Mouse (Mus musculus) liver, adult (tissue): Measurements from ENCODE around the gene Mylk2.

ENCODE experiments used
- GATA4 ChIP-seq: IDR thresholded peaks from 2 replicates; pipeline ENCODE4 v1.6.1; 2014; ENCODE audit warnings: mild to moderate bottlenecking, low read length; ENCODE audit not compliant: insufficient replicate concordance

The Mylk2 gene

DNA sequence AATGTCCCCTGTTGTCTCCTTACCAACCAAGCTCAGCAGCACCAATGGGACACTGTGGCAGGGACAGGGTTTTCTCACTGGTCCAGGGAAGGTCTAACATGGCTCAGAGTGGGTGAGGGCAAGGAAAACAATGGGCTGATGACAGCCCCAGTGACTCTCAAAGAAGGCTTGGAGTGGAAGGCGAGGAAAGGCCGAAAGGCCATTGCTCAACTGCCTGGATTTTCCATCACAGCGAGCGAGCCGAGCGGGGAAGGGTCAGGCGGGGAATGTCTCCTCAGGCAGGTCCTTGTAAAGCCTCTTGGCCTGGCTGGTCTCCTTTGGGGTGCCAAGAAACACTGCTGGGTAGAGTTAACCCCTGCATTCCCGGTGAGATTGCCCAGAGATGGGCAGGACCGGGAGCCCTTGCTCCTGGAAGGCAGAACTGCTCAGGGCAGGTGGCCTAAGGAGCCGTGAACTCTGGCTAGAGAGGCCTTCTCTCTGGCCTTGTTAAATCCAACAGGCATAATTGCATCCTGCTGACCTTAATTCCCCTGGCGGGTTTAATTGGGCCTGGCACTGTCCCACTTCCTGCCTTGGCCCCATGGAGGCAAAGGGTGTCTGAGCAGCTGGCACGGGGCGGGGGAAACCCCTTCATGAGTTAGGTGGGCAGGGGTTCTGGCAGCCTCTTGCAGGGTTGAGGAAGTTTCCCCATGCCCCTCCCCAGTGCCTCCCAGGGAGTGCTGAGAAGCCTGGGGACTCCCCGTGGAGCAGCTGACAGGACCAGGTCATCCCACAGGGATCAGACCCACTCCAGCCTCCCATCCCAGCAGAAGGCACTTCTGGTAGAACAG, 3.8 kb upstream of the Mylk2 start:
- no peak for TF ChIP-seq GATA4

DNA sequence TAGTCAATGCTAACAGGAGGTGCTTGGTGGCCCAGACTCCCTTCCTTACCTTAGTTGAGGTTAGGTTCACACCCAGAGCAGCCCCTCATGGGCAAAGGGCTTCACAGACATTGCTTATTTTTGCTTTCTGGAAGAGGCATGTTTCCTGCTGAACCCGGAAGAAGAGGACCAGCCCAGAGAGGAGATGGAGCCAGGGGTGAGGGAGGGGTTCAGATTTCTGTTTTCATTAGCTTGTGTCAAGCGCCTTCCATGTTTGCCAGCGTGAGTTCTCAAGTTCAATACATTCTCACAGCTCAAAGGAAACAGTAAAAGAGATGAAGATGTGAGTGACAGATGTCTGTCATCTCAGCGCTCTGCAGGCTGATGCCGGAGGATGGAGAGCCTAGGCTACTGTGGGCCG, 1.3 kb upstream of the Mylk2 start:
- no peak for TF ChIP-seq GATA4

DNA sequence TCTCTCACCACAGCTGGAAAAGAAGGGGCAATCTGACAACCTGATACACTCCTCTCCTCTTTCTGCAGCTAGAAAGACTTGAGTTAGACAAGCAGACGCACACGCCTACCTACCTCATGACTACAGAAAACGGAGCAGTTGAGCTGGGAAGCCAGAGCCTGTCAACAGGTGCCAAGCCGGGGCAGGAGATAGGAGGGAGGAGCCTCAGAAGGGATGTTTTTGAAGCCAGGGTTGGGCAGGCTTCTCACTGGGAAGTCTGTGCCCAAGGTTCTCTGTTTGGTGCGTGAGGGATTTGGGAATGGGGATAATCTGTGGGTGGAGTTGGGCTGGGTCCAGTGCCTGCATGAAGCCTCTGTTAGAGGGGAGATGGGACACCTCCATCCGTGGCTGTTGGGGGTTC, 280 bp downstream of the Mylk2 start:
- TF ChIP-seq GATA4: no peak

DNA sequence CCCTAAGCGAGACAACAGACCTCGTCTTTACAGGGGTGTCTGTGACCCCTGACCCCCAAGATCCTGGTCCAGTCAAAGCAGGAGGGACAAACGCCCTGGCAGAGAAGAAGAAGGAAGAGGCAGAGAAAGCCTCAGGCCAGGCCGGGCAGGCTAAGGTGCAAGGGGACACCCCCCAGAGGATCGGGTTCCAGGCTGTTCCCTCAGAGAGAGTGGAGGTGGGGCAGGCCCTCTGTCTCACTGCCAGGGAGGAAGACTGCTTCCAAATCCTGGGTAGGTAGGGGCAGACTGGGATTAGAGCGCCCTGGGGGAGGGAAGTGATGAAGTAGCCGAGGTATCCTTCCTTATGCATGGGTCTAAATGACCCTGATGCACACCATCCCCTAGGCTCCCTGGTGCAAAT, 2.3 kb downstream of the Mylk2 start:
- no peak for TF ChIP-seq GATA4

DNA sequence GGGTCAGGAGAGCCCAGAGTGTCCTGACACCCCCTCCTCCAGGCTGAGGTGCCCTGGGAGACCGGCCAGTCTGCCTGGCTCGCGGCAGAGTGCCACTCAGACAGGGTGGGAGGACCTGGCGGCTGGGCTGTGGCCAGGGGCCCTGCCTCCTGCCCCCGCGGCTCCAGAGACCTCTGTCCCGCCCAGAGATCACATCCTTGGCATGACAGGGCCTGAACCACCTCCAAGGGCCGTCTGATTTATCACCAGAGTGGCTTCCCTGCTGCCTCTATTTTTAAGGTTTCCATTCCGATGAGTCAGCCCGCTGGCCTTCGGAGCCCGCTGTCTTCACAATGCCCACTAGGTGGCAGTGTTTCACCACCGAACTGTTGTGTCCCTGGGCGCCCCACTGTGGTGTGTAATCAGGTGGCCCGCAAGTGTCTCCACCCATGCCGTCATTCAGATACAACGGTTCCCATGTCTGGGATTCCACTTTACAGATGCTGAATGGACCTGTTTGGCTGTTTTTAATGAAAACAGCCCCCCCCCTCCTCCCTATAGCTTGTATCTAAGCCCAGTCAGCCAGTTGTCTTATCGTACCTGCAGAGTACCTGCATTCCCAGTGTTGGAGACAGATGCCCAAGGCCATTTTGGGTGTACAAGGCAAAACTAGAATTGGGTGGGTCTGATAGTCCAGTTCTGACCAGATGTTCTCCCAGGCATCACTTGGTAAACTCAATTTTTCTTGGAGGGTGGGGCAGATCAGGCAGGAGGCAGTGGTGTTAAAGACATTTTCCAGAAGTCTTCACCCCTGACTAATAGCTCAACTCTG, 3.4 kb downstream of the Mylk2 start:
- TF ChIP-seq GATA4: no peak

DNA sequence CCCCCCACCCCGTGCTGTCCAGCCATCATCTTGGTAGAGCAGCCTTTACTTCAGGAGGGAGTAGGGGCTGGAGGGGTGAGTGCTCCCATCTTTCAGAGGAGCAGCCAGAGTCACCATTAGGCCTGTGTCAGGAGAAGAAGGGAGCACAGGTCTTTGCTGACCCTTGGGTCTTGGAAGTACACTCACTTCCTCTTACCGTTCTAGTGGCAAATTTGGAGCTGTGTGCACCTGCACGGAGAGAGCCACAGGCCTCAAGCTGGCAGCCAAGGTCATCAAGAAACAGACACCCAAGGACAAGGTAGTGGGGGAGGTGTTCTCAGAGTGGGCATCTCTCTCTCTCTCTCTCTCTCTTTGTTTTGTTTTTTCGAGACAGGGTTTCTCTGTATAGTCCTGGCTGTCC, 4.3 kb downstream of the Mylk2 start:
- no peak for TF ChIP-seq GATA4

DNA sequence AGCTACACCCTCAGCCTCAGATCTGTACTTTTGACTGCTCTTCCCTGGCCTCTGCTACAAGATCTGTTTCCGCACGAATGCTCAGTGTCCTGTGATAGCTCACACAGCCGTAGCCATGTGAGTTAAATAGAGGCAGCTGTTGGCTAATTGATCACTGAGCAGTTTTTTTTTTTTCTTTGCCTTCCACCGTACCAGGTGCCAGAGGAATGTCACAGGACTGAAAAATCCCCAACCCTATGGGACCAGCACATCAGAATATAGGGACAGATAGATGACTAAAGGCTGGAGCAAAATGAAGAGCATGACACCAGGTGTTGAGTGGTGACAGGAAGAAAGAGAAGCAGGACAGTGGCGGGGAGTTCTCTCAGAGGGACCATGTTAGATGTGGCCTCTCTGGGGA, 5.0 kb downstream of the Mylk2 start:
- no peak for TF ChIP-seq GATA4

DNA sequence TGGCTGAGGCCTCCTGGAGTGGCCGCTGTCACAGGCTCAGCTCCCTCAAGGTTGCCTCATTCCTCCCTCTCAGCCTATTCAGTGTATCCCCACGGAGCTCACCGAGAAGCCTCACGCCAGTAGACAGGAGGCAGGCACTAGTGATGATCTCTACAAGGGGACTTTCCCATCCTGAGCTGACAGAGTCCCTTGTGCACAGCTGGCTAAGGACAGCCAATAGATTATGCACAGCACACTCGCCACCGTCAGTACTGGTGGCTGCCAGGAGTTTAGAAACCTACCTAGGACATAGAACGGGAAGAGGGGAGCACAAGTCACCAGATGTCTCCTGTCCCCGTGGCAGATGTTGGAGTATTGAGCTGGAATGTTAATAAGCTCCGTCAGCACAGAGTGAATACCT, 6.5 kb downstream of the Mylk2 start:
- no peak for TF ChIP-seq GATA4

DNA sequence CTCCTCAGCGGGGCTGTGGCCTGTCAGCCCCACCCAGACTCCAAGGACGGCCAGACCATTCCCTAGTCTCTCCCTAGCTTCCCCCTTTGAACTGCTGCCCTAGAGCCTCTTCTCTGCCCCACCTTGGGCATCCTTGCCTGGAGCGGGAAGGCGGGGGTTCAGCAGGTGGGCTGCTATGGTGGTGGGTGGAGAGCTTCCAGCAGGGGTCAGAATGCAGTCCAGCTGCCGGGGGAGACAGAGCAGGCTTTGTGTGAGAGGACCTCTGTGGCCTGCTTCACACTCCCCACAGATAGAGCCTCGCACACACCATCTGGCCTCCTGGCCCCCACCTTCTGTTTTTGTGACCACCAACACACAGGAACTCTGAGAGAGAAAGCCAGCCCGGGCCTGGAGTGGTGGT, 11.2 kb downstream of the Mylk2 start:
- no peak for TF ChIP-seq GATA4

DNA sequence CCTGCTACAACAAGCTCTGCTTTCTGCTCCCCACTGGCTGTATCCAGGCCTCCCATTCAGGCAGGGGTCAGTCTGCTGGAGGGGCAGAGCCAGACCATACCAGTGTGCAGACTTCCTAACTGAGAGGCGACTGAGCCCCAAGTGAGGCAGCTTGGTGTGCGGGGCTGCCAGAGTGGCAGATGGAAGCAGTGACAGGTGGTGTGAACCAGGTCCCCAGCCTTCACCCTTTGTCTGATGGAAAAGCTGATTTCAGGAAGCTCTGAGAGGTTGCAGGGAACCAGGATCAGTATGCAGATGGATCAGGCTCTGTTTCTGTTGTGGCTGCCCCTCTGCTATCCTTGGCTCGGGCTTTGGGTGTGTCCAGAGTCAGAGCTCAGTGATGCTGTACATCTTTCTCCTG, 12.5 kb downstream of the Mylk2 start:
- no peak for TF ChIP-seq GATA4

DNA sequence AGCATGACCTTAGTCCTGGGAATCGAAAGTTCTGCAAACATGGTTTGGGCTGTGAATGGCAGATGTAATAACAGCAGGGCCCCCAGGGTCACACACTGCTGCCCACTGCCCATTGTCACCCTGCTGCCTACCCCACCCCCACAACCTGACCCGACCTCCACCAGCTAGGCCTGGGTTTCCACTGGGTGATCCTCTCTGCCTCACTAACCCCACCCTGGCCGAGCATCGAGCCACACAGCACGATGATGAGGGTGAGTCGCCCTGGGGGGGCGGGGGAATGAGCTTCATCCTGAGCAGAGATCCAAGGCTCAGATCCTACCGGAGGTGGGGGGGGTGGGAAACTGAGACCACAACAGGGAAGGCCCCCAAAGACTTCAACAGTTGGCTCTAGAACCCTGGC, 13.0 kb downstream of the Mylk2 start:
- TF ChIP-seq GATA4: no peak

DNA sequence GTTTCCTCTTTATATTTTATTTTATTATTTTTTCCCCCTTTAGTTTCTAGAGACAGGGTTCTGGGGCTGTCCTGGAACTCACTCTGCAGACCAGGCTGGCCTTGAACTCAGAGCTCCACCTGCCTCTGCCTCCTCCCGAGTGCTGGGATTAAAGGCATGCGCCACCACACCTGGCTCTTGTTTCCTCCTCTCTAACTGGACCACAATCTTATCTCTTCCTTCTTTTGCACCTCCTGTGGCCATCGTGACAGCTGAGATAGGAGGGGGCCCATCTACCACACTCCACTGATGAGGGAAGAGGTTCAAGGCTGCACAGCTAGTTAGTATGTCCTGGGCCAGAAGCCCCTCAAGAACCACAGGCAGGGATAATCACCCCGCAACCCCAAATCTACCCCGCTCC, 13.4 kb downstream of the Mylk2 start:
- TF ChIP-seq GATA4: no peak

DNA sequence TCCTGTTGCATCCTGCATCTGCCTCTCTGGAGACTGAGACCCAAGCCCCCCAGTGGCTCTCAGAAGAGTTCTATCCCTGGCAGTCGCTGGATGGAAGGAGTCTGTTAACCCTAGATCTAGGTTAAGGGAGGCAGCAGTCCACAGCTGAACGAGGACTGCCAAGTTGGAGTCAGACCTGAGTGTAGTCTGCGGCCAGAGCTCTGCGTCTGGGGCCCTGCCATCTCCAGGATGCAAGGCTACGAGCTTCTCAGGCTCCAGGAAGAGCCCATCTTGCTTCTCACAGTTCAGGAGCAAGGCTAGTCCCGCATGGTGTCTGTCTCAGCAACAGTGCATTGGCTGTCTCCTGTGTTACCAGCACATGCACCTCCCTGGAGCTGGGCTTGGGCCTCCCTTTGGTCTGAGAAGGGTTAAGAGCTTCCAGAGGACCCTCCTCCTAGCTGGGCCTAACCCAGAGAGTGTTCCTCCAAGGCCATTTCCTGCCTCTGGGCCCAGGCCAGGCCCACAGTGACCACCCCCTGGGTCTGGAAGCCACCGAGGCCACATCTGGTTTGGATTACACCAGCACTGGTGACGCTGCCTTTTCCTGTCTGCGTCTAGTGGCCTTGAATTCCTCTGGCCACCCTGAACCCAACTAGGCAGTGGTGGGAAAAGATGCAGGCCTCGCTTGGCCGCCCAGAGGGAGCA, 14.2 kb downstream of the Mylk2 start:
- peak; percentile 13; the same call in 1 of the 2 replicates for TF ChIP-seq GATA4

DNA sequence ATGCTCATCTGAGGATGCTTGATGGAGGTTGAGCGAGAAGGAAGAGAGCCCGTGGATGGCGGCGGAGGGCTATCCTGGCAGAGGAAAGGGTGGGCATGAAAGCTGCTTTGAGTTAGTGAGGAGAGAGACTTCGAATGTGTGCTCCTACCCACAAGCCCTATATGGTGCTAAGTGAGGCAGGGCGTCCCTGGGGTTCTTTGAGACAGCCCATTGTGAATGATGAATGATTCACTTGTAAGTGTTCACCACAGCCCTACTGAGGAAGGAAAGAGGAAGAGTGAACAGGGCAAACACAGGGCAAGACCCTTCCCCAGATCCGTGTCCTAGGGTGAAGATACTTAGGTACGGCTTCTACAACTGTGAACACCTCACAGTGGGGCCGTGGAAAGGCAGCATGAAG, 15.7 kb downstream of the Mylk2 start:
- no peak for TF ChIP-seq GATA4

DNA sequence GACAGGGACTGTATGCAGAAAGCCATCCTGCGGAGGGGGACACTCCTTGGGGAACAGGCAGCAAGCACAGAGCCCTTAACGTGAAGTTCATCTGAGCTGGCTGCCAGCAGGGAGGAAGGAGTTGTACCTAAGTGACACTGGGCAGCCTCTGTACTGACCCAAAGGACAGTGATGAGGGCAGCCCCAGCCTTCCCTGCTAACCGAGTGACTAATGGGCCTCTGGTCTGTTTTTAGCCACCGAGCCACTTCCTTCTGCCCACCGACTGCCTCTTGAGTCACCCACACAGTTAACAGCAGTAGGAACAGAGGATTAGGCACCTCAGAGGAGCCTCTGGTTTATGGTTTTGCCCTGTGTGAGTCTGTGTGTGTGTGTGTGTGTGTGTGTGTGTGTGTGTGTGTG, 16.2 kb downstream of the Mylk2 start:
- TF ChIP-seq GATA4: no peak
